ENCODE assay signal across 32 mouse cellular contexts in genomic region chr9:50567881-50568280, GRCm38 (mm10). TPM values are rescaled to one million over a fixed set of nuclear protein-coding genes. Genes with fewer than 3 reads are reported as not detected.
DNase-seq lines count a peak whose midpoint lies in the region; ATAC-seq and TF ChIP-seq lines count a peak whose summit lies in the region.
"Had no signal": no experiment of that assay in that cellular context is flagged by ENCODE, and none has a peak within 500 bp of the region (broad histone marks: within the 10 kb centered on the region; RNA-seq: fewer than 3 reads in every experiment).

No protein-coding gene starts in this region.

- 88% methylated on average over 2 of the region's 2 CpGs for WGBS in kidney, embryonic 16.5 days

- no peak for ATAC-seq in kidney, embryonic 16.5 days (ENCODE audit: low FRiP score, low TSS enrichment)
- ATAC-seq: forebrain, embryonic 14.5 days; forebrain, postnatal 0 days; hindbrain, embryonic 16.5 days; intestine, embryonic 16.5 days; Patski had no signal

- no peak for TF ChIP-seq CTCF in bone marrow macrophage, adult 2 months (IDR thresholded peaks at IDR 0.05; ENCODE audit: low read depth, low read length)

- H3K27me3 ChIP-seq in kidney, embryonic 16.5 days (ENCODE audit: insufficient read depth, low read length) = no peaks in the 10 kb centered on the region
- H3K27me3 ChIP-seq: CH12.LX; heart, embryonic 12.5 days; heart, embryonic 15.5 days; hindbrain, embryonic 13.5 days; Patski had no signal

- H3K9me3 ChIP-seq in kidney, embryonic 16.5 days (ENCODE audit: low read length) = no peaks in the 10 kb centered on the region
- H3K9me3 ChIP-seq: forebrain, embryonic 10.5 days; G1E; heart, embryonic 12.5 days; heart, embryonic 15.5 days; hindbrain, embryonic 10.5 days; hindbrain, embryonic 13.5 days had no signal

- H3K9ac ChIP-seq in kidney, embryonic 16.5 days (replicated peaks; ENCODE audit: low read length) = no peak overlapping the region
- H3K9ac ChIP-seq: forebrain, postnatal 0 days; heart, embryonic 12.5 days; heart, embryonic 15.5 days; hindbrain, embryonic 13.5 days had no signal

- no peak overlapping the region for H3K4me3 ChIP-seq in bone marrow macrophage, adult 2 months (ENCODE audit: insufficient read depth, low read length)
- H3K4me3 ChIP-seq in kidney, embryonic 16.5 days (ENCODE audit: low read length) = no peak overlapping the region
- H3K4me3 ChIP-seq: forebrain, embryonic 10.5 days; heart, embryonic 12.5 days; heart, embryonic 15.5 days; hindbrain, embryonic 10.5 days; hindbrain, embryonic 13.5 days had no signal

- peak; percentile 22 for DNase-seq in gastrocnemius, adult 18-20 months (ENCODE audit: low spot score)
- no peak for DNase-seq in gastrocnemius, adult 8-10 months (ENCODE audit: low spot score in 2 of 2)
- peak; percentile 82 for DNase-seq in heart, adult 11 months
- no peak for DNase-seq in heart, adult 18-20 months
- DNase-seq in frontal cortex, postnatal 36 days (ENCODE audit: low spot score in 2 of 2) = no peak
- DNase-seq: adrenal gland, adult 8-10 months; adrenal gland, postnatal 25 days; B cell, adult 2 months; cerebellum, adult 18-20 months; cerebellum, adult 9-10 months; cerebellum, postnatal 14 days; forebrain, postnatal 0 days; heart, postnatal 10 days; heart, postnatal 36 days; kidney, adult 18-20 months had no signal

- TF ChIP-seq POLR2A in bone marrow macrophage, adult 2 months (IDR thresholded peaks at IDR 0.05; ENCODE audit: borderline replicate concordance, low read depth, low read length) = no peak

- no peaks in the 10 kb centered on the region for H3K36me3 ChIP-seq in kidney, embryonic 16.5 days (ENCODE audit: insufficient read depth, low read length)
- H3K36me3 ChIP-seq: forebrain, embryonic 10.5 days; G1E; heart, embryonic 12.5 days; heart, embryonic 15.5 days; hindbrain, embryonic 10.5 days; hindbrain, embryonic 13.5 days had no signal

- H3K4me2 ChIP-seq in kidney, embryonic 16.5 days (replicated peaks; ENCODE audit: low read depth, low read length) = no peak overlapping the region
- H3K4me2 ChIP-seq: heart, embryonic 12.5 days; heart, embryonic 15.5 days; hindbrain, embryonic 13.5 days had no signal

- H3K27ac ChIP-seq in bone marrow macrophage, adult 2 months (ENCODE audit: insufficient read depth, low read depth, low read length) = peak overlapping the region; percentile 69
- no peak overlapping the region for H3K27ac ChIP-seq in kidney, embryonic 16.5 days (ENCODE audit: low read length)
- H3K27ac ChIP-seq: forebrain, embryonic 10.5 days; heart, embryonic 15.5 days; hindbrain, embryonic 10.5 days; hindbrain, embryonic 13.5 days had no signal

- peaks cover 40% of the 10 kb centered on the region for H3K4me1 ChIP-seq in bone marrow macrophage, adult 2 months (ENCODE audit: control insufficient read depth, insufficient read depth, low read length)
- H3K4me1 ChIP-seq in kidney, embryonic 16.5 days (ENCODE audit: insufficient read depth, low read length) = no peaks in the 10 kb centered on the region
- H3K4me1 ChIP-seq: forebrain, embryonic 10.5 days; heart, embryonic 15.5 days; hindbrain, embryonic 10.5 days; hindbrain, embryonic 13.5 days had no signal

RNA-seq across cellular contexts. Expression of gene Tex12, which starts 6.8 kb away (rescaled TPM):
- total RNA-seq in gastrocnemius, adult 18-20 months (2021) = not detected
- total RNA-seq in gastrocnemius, adult 8-10 months (2022) = not detected
- not detected for total RNA-seq in heart, adult 18-20 months (2021)
- polyA plus RNA-seq in bone marrow macrophage, adult 2 months (2012; ENCODE audit: insufficient read depth, insufficient read length, missing spikeins) = not detected in 2 replicates
- polyA plus RNA-seq in kidney, embryonic 16.5 days (2015; fragmentation: Nextera tagmentation; extraction: Ambion mirVana) = not detected in 2 replicates
- total RNA-seq: adrenal gland, adult 8-10 months; adrenal gland, postnatal 25 days; CH12.LX; forebrain, postnatal 0 days; G1E; granulocyte monocyte progenitor cell, adult 5-6 weeks; heart, postnatal 10 days; heart, postnatal 36 days had no signal
- polyA plus RNA-seq: embryonic facial prominence, embryonic 11.5 days; embryonic facial prominence, embryonic 14.5 days; forebrain, embryonic 10.5 days; forebrain, embryonic 14.5 days; frontal cortex, adult 2 months; G1E; heart, embryonic 12.5 days; heart, embryonic 15.5 days; intestine, embryonic 16.5 days; Patski had no signal

RNA-seq across cellular contexts. Expression of gene Bco2, which starts 12.9 kb away (rescaled TPM):
- under 1 TPM; 0.27 to 0.55 TPM for total RNA-seq in gastrocnemius, adult 18-20 months (2021)
- total RNA-seq in gastrocnemius, adult 8-10 months (2022) = under 1 TPM; 0.13 to 0.47 (median 0.44) TPM
- total RNA-seq in heart, adult 18-20 months (2021) = under 1 TPM; 0.52 to 0.64 TPM
- 3.4 and 5.0 TPM in 2 replicates for polyA plus RNA-seq in bone marrow macrophage, adult 2 months (2012; ENCODE audit: insufficient read depth, insufficient read length, missing spikeins)
- polyA plus RNA-seq in kidney, embryonic 16.5 days (2015; fragmentation: Nextera tagmentation; extraction: Ambion mirVana) = 0.15 and 0.24 TPM in 2 replicates
- polyA plus RNA-seq: G1E had no signal

RNA-seq across cellular contexts. Expression of gene Il18, which starts 13.3 kb away (rescaled TPM):
- total RNA-seq in gastrocnemius, adult 18-20 months (2021) = 1 to 10 TPM; 1.0 to 2.0 TPM
- 1 to 10 TPM in 3 of 4 experiments, under 1 TPM in 1; 0.63 to 2.0 (median 1.6) TPM for total RNA-seq in gastrocnemius, adult 8-10 months (2022)
- total RNA-seq in heart, adult 18-20 months (2021) = 1 to 10 TPM; 1.0 to 2.5 TPM
- polyA plus RNA-seq in bone marrow macrophage, adult 2 months (2012; ENCODE audit: insufficient read depth, insufficient read length, missing spikeins) = 27.7 and 33.7 TPM in 2 replicates
- 1.9 and 2.9 TPM in 2 replicates for polyA plus RNA-seq in kidney, embryonic 16.5 days (2015; fragmentation: Nextera tagmentation; extraction: Ambion mirVana)
- total RNA-seq: G1E had no signal
- polyA plus RNA-seq: G1E had no signal

RNA-seq across cellular contexts. Expression of gene Sdhd, which starts 35.7 kb away (rescaled TPM):
- 100 to 1,000 TPM; 300 to 329 TPM for total RNA-seq in gastrocnemius, adult 18-20 months (2021)
- 100 to 1,000 TPM; 290 to 337 (median 311) TPM for total RNA-seq in gastrocnemius, adult 8-10 months (2022)
- 100 to 1,000 TPM; 697 to 709 TPM for total RNA-seq in heart, adult 18-20 months (2021)
- polyA plus RNA-seq in bone marrow macrophage, adult 2 months (2012; ENCODE audit: insufficient read depth, insufficient read length, missing spikeins) = 133 and 155 TPM in 2 replicates
- 417 and 453 TPM in 2 replicates for polyA plus RNA-seq in kidney, embryonic 16.5 days (2015; fragmentation: Nextera tagmentation; extraction: Ambion mirVana)

RNA-seq across cellular contexts. Expression of gene Timm8b, which starts 35.8 kb away (rescaled TPM):
- 100 to 1,000 TPM; 223 to 226 TPM for total RNA-seq in gastrocnemius, adult 18-20 months (2021)
- 100 to 1,000 TPM; 197 to 232 (median 214) TPM for total RNA-seq in gastrocnemius, adult 8-10 months (2022)
- total RNA-seq in heart, adult 18-20 months (2021) = 100 to 1,000 TPM; 270 to 292 TPM
- 56.0 and 61.1 TPM in 2 replicates for polyA plus RNA-seq in bone marrow macrophage, adult 2 months (2012; ENCODE audit: insufficient read depth, insufficient read length, missing spikeins)
- polyA plus RNA-seq in kidney, embryonic 16.5 days (2015; fragmentation: Nextera tagmentation; extraction: Ambion mirVana) = 232 and 245 TPM in 2 replicates

Comparison
In these comparisons a context has a peak if more than half of its experiments do, and no peak if none do; other contexts are left out.
1. DNase-seq: peak in gastrocnemius, adult 18-20 months (single experiment) and heart, adult 11 months (single experiment); none in gastrocnemius, adult 8-10 months (0 of 2), heart, adult 18-20 months (0 of 2) and frontal cortex, postnatal 36 days (0 of 2).